Mouse (Mus musculus) kidney, adult 8-10 months (tissue): ENCODE measurements at regions not wholly inside any gene's neighbourhood (a gene's known extent, or its start where the extent isn't known, plus 50 kb on each side); places are given as distances from the start of the nearest gene placed in this dataset.

Source experiments
- DNase-seq, 2 experiments: peaks; one replicate each; pipeline ENCODE4 v3.0.0; 2022

DNA sequence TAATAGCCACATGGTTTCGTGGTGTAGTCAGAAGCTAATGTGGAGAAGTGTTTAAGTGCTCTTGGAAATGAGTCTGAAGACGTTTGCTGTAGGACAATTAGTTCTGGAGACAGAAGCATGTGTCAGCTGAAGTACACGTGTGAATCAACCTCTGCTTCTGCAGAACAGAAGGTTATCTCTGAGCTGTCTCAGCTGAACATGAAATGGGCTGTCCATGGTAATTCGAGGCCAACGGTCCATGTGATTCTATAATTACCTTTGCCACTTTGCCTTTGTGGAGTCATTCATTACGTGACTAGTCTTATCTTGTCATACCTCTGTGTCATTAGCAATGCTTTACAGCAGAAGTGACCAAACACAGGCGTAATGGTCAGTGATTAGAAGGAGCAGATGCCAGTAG, 295.6 kb upstream of the Veph1 start:
- no peak for DNase-seq

- no peak for DNase-seq
These were observed 294.1 kb upstream of the Veph1 start for GRCm38 (mm10) chr3:66590775-66591174.

DNA sequence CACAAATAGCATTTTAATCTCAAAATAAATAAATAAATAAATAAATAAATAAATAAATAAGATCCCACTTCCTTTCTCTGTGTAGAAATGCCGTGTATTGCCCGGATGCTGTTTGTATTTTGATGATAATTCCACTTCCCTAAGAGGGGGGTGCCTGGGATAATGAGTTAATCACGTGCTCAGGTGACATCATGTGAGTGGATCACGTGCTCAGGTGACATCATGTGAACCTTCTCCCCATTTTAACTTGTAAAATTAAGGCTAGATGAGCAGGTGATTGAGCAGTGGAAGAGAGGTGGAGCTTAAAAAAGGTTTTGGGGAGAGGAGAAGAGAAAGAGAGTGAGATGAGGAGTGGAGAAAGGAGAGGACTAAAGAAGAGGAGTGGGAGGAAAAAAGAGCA, 292.8 kb upstream of the Veph1 start:
- DNase-seq: no peak

GRCm38 (mm10) chr3:66584831-66585230, 288.2 kb upstream of the Veph1 start:
- no peak for DNase-seq

- no peak for DNase-seq
These were observed 287.5 kb upstream of the Veph1 start for GRCm38 (mm10) chr3:66584101-66584500.

GRCm38 (mm10) chr3:66576659-66577058, 280.0 kb upstream of the Veph1 start:
- no peak for DNase-seq

DNA sequence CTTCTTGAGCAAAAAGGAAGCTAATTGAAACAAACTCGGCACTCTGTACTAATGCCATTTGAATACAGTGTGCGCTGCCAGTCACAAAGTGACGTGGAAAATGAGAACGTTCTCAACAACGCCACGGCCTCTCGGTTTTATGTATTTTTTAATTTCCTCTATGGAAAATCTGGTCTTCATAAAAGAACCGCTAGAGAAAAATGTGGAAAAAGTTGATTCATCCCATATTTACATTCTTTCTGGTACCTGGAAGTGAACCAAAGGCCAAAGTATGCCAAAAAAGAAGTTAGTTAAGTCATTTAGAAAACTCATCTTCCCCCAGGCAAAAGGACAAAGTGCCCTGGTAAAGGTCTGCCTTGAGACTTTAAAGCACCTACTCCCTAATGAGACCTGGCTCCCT, 277.7 kb upstream of the Veph1 start:
- no peak for DNase-seq

GRCm38 (mm10) chr3:66572887-66573519, 276.4 kb upstream of the Veph1 start:
- no peak for DNase-seq

DNA sequence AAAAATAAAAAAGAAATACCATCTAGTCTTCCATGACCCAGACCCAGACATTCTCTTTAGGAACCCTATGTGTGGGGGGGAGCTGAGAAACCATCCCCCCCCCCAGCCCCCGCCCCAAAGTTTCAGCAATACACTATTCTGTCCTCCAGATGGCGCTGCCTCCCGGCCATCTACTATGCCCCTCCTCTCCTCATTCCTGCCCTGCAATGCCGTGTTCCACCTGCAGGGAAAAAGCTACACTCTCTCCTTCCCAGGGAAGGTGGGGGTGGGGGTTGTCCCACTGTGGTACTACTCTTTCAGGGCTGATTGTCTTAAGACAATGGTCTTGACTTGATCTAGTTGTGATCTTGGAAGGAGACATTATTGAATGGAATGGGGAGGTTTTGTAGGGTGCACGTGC, 273.7 kb upstream of the Veph1 start:
- no peak for DNase-seq

DNA sequence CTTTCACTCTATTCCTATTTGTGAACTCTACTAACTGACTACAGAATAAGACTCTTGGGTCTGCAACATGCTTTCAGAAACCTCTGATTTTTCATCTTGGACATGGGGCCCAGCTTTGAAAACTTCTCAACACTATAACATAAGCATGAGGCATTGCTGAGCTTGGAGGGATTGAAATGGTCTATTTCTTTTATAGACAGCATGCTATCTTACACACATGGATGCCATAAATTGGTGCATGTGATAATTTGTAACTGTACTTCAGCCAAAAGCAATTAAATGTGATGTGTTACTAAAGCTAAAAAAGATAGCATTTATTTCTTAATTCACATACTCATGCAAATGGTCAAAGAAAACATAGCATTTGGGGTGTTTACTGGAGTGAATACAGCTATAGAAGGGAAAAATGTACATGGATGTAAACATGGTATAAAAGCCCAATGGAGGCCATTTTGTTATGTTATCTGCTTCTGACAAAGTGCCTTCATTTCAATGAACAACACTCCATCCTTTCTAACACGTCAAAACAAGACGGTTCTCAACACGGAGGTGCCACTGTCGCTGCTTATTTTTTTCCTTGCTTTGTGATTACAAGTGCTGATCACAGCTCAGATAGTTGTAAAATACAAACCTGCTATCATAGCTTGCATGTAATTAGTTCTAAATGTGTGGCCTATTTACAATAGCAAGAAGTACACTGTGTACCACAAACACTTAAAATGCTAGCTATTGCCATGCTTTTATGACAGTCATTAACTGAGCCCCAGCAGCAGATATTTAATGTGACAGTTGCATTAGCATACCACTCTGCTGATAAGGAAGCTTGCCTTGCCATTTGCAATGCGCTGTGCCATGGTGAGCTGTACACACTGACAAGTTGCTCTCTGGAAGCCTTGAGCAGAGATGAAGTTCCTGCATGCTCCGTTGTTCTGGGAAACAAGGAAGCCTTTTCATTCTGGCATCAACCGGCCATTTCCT, 267.9 kb upstream of the Veph1 start:
- no peak for DNase-seq

GRCm38 (mm10) chr3:66563329-66563728, 266.7 kb upstream of the Veph1 start:
- no peak for DNase-seq

GRCm38 (mm10) chr3:66555538-66555937, 258.9 kb upstream of the Veph1 start:
- DNase-seq: no peak

- DNase-seq: no peak
These were observed 254.3 kb upstream of the Veph1 start for GRCm38 (mm10) chr3:66550920-66551319.

DNA sequence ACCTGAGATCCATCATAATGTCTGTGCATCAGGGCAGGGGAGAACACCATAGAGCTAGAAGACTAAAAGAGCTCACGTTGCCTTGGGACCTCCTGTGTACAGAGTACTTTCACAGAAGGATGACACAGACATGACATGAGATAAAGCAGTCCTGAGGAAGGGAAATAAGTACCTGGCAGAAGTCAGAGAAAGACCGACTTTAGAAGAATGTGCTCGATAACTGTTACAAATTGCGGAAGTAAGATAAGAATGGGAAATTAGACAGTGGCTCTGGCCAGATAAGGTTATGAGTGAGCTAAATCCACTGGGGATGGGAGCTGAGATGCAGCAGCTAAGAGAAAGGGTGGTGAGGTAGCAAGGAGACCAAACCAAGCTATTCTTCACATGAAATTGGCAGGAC, 249.9 kb upstream of the Veph1 start:
- DNase-seq: no peak

- DNase-seq: no peak
These were observed 247.7 kb upstream of the Veph1 start for GRCm38 (mm10) chr3:66544139-66544933.

DNA sequence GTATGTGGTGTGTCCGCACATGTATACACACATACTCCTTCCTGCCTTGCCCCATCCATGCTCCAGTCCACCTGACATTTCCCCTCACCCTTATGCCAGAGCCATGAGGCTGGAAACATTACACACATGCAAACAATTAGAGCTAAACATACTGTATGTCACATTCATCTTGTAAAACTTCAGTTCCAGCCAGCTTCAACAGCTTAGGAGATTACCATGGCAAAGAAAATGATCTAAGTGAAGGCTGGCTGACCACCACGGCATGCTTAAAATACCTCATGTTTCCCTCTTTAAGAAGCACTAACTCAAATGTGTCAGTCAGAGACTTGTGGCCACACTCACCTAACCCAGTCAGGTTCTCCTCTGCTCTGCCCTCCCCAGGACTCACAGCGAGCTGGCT, 246.2 kb upstream of the Veph1 start:
- no peak for DNase-seq

DNA sequence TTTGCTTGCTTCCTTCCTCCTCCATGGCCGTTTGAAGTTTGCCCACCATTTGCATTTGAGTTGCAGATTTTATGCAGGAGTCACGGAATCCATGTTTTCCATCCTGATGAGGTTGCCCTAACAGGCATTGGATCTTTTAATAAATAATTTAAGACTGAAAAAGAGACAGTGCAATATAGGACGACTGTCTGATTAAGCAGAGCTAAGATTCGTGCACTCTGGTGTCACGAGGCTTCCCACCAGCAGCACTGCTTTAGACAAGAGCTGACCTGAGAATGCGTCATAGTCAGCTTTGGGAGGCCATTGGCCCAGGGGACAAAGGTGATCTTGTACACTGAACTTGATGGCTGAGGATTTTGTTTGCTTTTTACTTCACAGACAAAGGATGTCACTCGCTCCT, 241.3 kb upstream of the Veph1 start:
- no peak for DNase-seq

DNA sequence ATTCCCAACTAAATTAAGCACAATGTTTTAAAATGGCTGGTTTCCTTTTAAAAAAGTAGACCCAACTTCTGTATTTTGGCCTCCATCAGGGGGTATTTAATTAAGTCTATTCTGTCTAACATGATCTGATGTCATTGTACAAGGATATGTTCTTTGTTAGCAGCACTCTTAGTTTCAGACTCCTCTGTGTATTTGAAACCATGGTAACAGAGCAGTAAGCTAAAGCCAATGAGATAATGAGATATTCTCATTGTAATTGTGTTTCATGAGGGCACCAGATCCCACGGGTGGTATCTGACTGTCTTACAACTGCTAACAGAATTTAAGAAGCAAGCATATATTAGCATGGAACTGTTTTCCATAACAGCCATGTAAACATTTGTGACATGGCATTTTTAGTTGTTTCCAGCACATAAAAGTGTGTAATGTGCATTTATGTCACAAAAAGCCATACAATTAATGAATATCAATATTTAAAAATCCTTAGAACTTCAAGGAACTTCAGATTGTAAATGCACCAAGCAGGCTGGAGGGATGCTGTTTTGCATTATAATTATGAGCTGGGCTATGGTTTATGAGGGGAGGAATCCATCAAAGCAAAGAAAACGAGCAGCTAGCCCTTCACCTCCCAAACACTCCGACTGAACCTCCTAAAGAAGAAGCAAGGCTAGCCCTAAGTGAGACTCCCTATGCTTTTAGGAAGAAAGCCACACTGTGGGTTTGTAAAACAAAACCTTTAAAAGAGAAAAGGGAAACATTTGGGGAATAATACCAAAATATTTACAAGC, 240.7 kb upstream of the Veph1 start:
- DNase-seq: no peak

DNA sequence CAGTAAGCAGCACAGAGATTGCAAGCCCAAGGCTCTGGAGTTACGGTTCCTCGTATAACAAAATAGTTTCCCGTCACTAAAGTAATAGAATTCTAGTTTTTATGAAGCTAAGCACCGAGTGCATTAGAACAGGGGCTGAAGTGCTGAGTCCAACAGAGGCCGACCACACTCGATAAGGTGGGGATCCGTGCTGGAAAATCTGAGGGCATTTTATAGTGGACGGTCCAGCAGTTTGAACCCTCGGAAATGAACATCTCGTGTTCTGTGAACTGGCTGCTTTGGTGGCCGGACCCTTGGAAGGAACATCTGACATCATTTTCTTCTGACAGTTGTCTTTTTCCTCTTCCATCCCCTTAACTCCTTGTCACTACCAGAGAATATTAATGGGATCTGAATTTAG, 240.0 kb upstream of the Veph1 start:
- no peak for DNase-seq

GRCm38 (mm10) chr3:66535786-66536529, 239.3 kb upstream of the Veph1 start:
- no peak for DNase-seq

GRCm38 (mm10) chr3:66519925-66520324, 223.3 kb upstream of the Veph1 start:
- no peak for DNase-seq

GRCm38 (mm10) chr3:66518289-66518688, 221.7 kb upstream of the Veph1 start:
- no peak for DNase-seq
